Mouse (Mus musculus): Measurements from ENCODE around the gene Tmem212.
A peak's percentile ranks its signal among the peaks of the same experiment; 100 is the strongest.
"Not testable (repeated sequence)": the region's sequence is repeated elsewhere in the genome, so short reads cannot be mapped to it uniquely, and the experiment has no call there.

The Tmem212 gene

GRCm38 (mm10) chr3:27896318-27896892 lies at the start of gene Tmem212:
TSS of gene Tmem212 (minus strand) at chr3:27896368.
- no peak for DNase-seq (ENCODE audit: low spot score in 2 of 2)

- not testable (repeated sequence) for DNase-seq (ENCODE audit: low spot score in 2 of 2)
These were observed 49.2 kb upstream of the Tmem212 start for GRCm38 (mm10) chr3:27945397-27945796.

GRCm38 (mm10) chr3:27942991-27943390 lies 46.8 kb upstream of the Tmem212 start:
- no peak for DNase-seq (ENCODE audit: low spot score in 2 of 2)

GRCm38 (mm10) chr3:27941634-27942033 lies 45.5 kb upstream of the Tmem212 start:
- no peak for DNase-seq (ENCODE audit: low spot score in 2 of 2)

GRCm38 (mm10) chr3:27938381-27939323 lies 42.5 kb upstream of the Tmem212 start, which contains the start of gene Pld1:
TSS of gene Pld1 (plus strand) at chr3:27938695.
- peak; percentile 21 to 71 for DNase-seq (ENCODE audit: low spot score in 2 of 2)

- DNase-seq (ENCODE audit: low spot score in 2 of 2): no peak
These were observed 41.3 kb upstream of the Tmem212 start for GRCm38 (mm10) chr3:27937144-27938110.

GRCm38 (mm10) chr3:27936731-27937130 lies 40.6 kb upstream of the Tmem212 start:
- DNase-seq (ENCODE audit: low spot score in 2 of 2): no peak

GRCm38 (mm10) chr3:27935644-27936043 lies 39.5 kb upstream of the Tmem212 start:
- DNase-seq (ENCODE audit: low spot score in 2 of 2): no peak

GRCm38 (mm10) chr3:27932391-27932790 lies 36.2 kb upstream of the Tmem212 start:
- DNase-seq (ENCODE audit: low spot score in 2 of 2): no peak

- no peak for DNase-seq (ENCODE audit: low spot score in 2 of 2)
These were observed 33.1 kb upstream of the Tmem212 start for GRCm38 (mm10) chr3:27929219-27929618.

GRCm38 (mm10) chr3:27924037-27924436 lies 27.9 kb upstream of the Tmem212 start:
- no peak for DNase-seq (ENCODE audit: low spot score in 2 of 2)

- no peak for DNase-seq (ENCODE audit: low spot score in 2 of 2)
These were observed 25.3 kb upstream of the Tmem212 start for GRCm38 (mm10) chr3:27921268-27922020.

- no peak for DNase-seq (ENCODE audit: low spot score in 2 of 2)
These were observed 22.7 kb upstream of the Tmem212 start for GRCm38 (mm10) chr3:27918656-27919436.

- DNase-seq (ENCODE audit: low spot score in 2 of 2): no peak
These were observed 12.8 kb upstream of the Tmem212 start for GRCm38 (mm10) chr3:27909016-27909415.

- no peak for DNase-seq (ENCODE audit: low spot score in 2 of 2)
These were observed 12.1 kb upstream of the Tmem212 start for GRCm38 (mm10) chr3:27908316-27908715.

- DNase-seq (ENCODE audit: low spot score in 2 of 2): no peak
These were observed 11.1 kb upstream of the Tmem212 start for GRCm38 (mm10) chr3:27907301-27907700.

- no peak for DNase-seq (ENCODE audit: low spot score in 2 of 2)
These were observed 10.6 kb upstream of the Tmem212 start for GRCm38 (mm10) chr3:27906647-27907209.

GRCm38 (mm10) chr3:27904659-27905330 lies 8.6 kb upstream of the Tmem212 start:
- DNase-seq (ENCODE audit: low spot score in 2 of 2): no peak

GRCm38 (mm10) chr3:27901846-27902245 lies 5.7 kb upstream of the Tmem212 start:
- no peak for DNase-seq (ENCODE audit: low spot score in 2 of 2)

Data from spleen, postnatal 4 days (tissue).